20 mouse cellular contexts compared by ENCODE assay signal in genomic region chr1:156403251-156403650, GRCm38 (mm10). TPM values are rescaled to one million over a fixed set of nuclear protein-coding genes. Genes with fewer than 3 reads are reported as not detected.
DNase-seq lines count a peak whose midpoint lies in the region; ATAC-seq and TF ChIP-seq lines count a peak whose summit lies in the region.
"Had no signal": no experiment of that assay in that cellular context is flagged by ENCODE, and none has a peak within 500 bp of the region (broad histone marks: within the 10 kb centered on the region; RNA-seq: fewer than 3 reads in every experiment).

No protein-coding gene starts in this region.

- H3K4me2 ChIP-seq in forebrain, embryonic 12.5 days, result no peak overlapping the region
- H3K4me2 ChIP-seq: heart, embryonic 11.5 days; heart, embryonic 15.5 days; hindbrain, embryonic 13.5 days had no signal

- 23% methylated on average over 10 of the region's 10 CpGs for WGBS in cerebellum, adult 2 months
- 37% methylated on average over 10 of the region's 10 CpGs for WGBS in forebrain, embryonic 12.5 days

- no peak for ATAC-seq in forebrain, embryonic 12.5 days (ENCODE audit: low FRiP score)
- ATAC-seq: activated CD4-positive, CD25-positive, alpha-beta regulatory T cell, adult 4 months; forebrain, embryonic 14.5 days; hindbrain, postnatal 0 days had no signal

- H3K27ac ChIP-seq in cerebellum, adult 2 months (ENCODE audit: insufficient read depth, low read length), result no peak overlapping the region
- no peak overlapping the region for H3K27ac ChIP-seq in forebrain, embryonic 12.5 days
- H3K27ac ChIP-seq: embryonic facial prominence, embryonic 10.5 days; heart, embryonic 15.5 days; hindbrain, embryonic 13.5 days; hindbrain, postnatal 0 days had no signal

- no peak overlapping the region for H3K4me3 ChIP-seq in cerebellum, adult 2 months (replicated peaks; ENCODE audit: insufficient read depth, low read depth, low read length)
- H3K4me3 ChIP-seq in forebrain, embryonic 12.5 days (replicated peaks), result no peak overlapping the region
- H3K4me3 ChIP-seq: embryonic facial prominence, embryonic 10.5 days; heart, embryonic 15.5 days; hindbrain, embryonic 13.5 days had no signal

- DNase-seq in cerebellum, adult 2 months, result peak; percentile 38 to 42
- no peak for DNase-seq in cerebellum, adult 11 months
- DNase-seq in R1 (ENCODE audit: low read depth, low spot score), result peak; percentile 58
- peak; percentile 31 for DNase-seq in cerebellum, adult 9-11 months
- no peak for DNase-seq in embryo, embryonic 10 days (ENCODE audit: low spot score)
- DNase-seq: adrenal gland, adult 8-10 months; adrenal gland, postnatal 36 days; gastrocnemius, postnatal 36 days; heart, adult 11 months; heart, postnatal 14 days had no signal

- H3K9me3 ChIP-seq in forebrain, embryonic 12.5 days, result no peaks in the 10 kb centered on the region
- H3K9me3 ChIP-seq: embryonic facial prominence, embryonic 10.5 days; heart, embryonic 15.5 days; hindbrain, embryonic 13.5 days had no signal

- H3K36me3 ChIP-seq in forebrain, embryonic 12.5 days (replicated peaks), result no peaks in the 10 kb centered on the region
- H3K36me3 ChIP-seq: embryonic facial prominence, embryonic 10.5 days; G1E; heart, embryonic 15.5 days; hindbrain, embryonic 13.5 days had no signal

- TF ChIP-seq POLR2A in cerebellum, adult 2 months (IDR thresholded peaks at IDR 0.05; ENCODE audit: borderline replicate concordance, insufficient read depth, low read length), result no peak

- peaks cover 3% of the 10 kb centered on the region; the same call in 1 of the 2 replicates for H3K4me1 ChIP-seq in cerebellum, adult 2 months (ENCODE audit: control insufficient read depth, insufficient read depth, low read length)
- no peaks in the 10 kb centered on the region for H3K4me1 ChIP-seq in forebrain, embryonic 12.5 days
- H3K4me1 ChIP-seq: embryonic facial prominence, embryonic 10.5 days; heart, embryonic 15.5 days; hindbrain, embryonic 13.5 days had no signal

- no peak overlapping the region for H3K9ac ChIP-seq in forebrain, embryonic 12.5 days
- H3K9ac ChIP-seq: heart, embryonic 15.5 days; hindbrain, embryonic 13.5 days had no signal

- no peak for TF ChIP-seq CTCF in cerebellum, adult 2 months (IDR thresholded peaks at IDR 0.05; ENCODE audit: borderline replicate concordance, insufficient read depth, low read depth, low read length)

- no peaks in the 10 kb centered on the region for H3K27me3 ChIP-seq in cerebellum, adult 2 months (ENCODE audit: control insufficient read depth, insufficient read depth, low read length)
- H3K27me3 ChIP-seq in forebrain, embryonic 12.5 days, result no peaks in the 10 kb centered on the region
- H3K27me3 ChIP-seq: CH12.LX; heart, embryonic 15.5 days; hindbrain, embryonic 13.5 days had no signal

RNA-seq across cellular contexts. Expression of gene Axdnd1, which starts 17.7 kb away (rescaled TPM):
- polyA plus RNA-seq in cerebellum, adult 2 months (2012; rRNA removed), result 0.33 and 0.38 TPM in 2 replicates
- polyA plus RNA-seq in forebrain, embryonic 12.5 days (2016; fragmentation: Nextera tagmentation; extraction: Ambion mirVana), result 0.19 TPM in 1 of 2 replicates, not detected in the other
- polyA plus RNA-seq: activated CD4-positive, CD25-positive, alpha-beta regulatory T cell, adult 4 months; G1E had no signal

RNA-seq across cellular contexts. Expression of gene Gm2000, which starts 37.4 kb away (rescaled TPM):
- polyA plus RNA-seq in cerebellum, adult 2 months (2012; rRNA removed), result 20.7 and 30.4 TPM in 2 replicates
- 688 and 695 TPM in 2 replicates for polyA plus RNA-seq in forebrain, embryonic 12.5 days (2016; fragmentation: Nextera tagmentation; extraction: Ambion mirVana)

Comparison
In these comparisons a context has a peak if more than half of its experiments do, and no peak if none do; other contexts are left out.
1. DNase-seq: peak in cerebellum, adult 2 months (2 of 2), R1 (single experiment) and cerebellum, adult 9-11 months (single experiment); none in cerebellum, adult 11 months (single experiment) and embryo, embryonic 10 days (single experiment).
2. RNA of gene Gm2000, which starts 37.4 kb away (polyA plus RNA-seq): 688 to 695 TPM in forebrain, embryonic 12.5 days; 20.7 to 30.4 TPM in cerebellum, adult 2 months; every median in the first group is over 10 times any median in the second.